Mouse (Mus musculus) hindbrain, postnatal 0 days (tissue): ENCODE measurements around the gene Tmem108. TPM values are rescaled to one million over a fixed set of nuclear protein-coding genes. Genes with fewer than 3 reads are reported as not detected.

Experiments used
- ATAC-seq: fragments of 200-750 bp; cut with Nextera tagmentation; 2 replicates; pipeline ENCODE4 v1.8.0; 2017; ENCODE audit warnings: mild to moderate bottlenecking, moderate TSS enrichment, moderate library complexity
- DNase-seq: peaks from one replicate; pipeline ENCODE4 v3.0.0-alpha.2; 2015; ENCODE audit warnings: low spot score
- H3K27ac ChIP-seq: fragments of 300-500 bp; sonication (generic); 2 replicates; pipeline ENCODE4 v1.5.1; 2014; ENCODE audit warnings: mild to moderate bottlenecking
- H3K27me3 ChIP-seq: fragments of 300-500 bp; sonication (generic); 2 replicates; pipeline ENCODE4 v1.6.1; 2014; ENCODE audit warnings: low read length, mixed read lengths; ENCODE audit not compliant: insufficient read depth
- H3K36me3 ChIP-seq: fragments of 300-500 bp; sonication (generic); 2 replicates; pipeline ENCODE4 v1.6.1; 2014; ENCODE audit warnings: low read length, mixed read lengths; ENCODE audit not compliant: insufficient read depth
- H3K4me1 ChIP-seq: fragments of 300-500 bp; sonication (generic); 2 replicates; pipeline ENCODE4 v1.6.1; 2014; ENCODE audit warnings: antibody characterized with exemption, low read length, mixed read lengths; ENCODE audit not compliant: insufficient read depth
- H3K4me2 ChIP-seq: fragments of 300-500 bp; sonication (generic); 2 replicates; pipeline ENCODE4 v1.6.1; 2014; ENCODE audit warnings: low read depth, mild to moderate bottlenecking, low read length, moderate library complexity, mixed read lengths
- H3K4me3 ChIP-seq: fragments of 300-500 bp; sonication (generic); 2 replicates; pipeline ENCODE4 v1.5.1; 2014; ENCODE audit warnings: low read length
- H3K9ac ChIP-seq: fragments of 300-500 bp; sonication (generic); replicated peaks from 2 replicates; pipeline ENCODE4 v1.6.1; 2014; ENCODE audit warnings: mild to moderate bottlenecking, low read length, moderate library complexity, mixed read lengths
- H3K9me3 ChIP-seq: fragments of 300-500 bp; sonication (generic); 2 replicates; pipeline ENCODE4 v1.6.1; 2016; ENCODE audit warnings: low read length, mixed read lengths
- CTCF ChIP-seq: IDR thresholded peaks from 2 replicates; pipeline ENCODE4 v1.5.1; 2016; ENCODE audit warnings: antibody characterized with exemption, control low read depth, low read depth
- WGBS: fragments of 180-500 bp; shearing (Covaris S2); extraction: QIAGEN DNeasy Blood & Tissue Kit; methylation state at CpG from one replicate; pipeline ENCODE4 v1.1.7; 2014; 5-methylcytosine and 5-hydroxymethylcytosine counted together
- polyA plus RNA-seq: library from polyadenylated mRNA; unstranded; fragments of >200 nt; fragmentation: Nextera tagmentation; extraction: Ambion mirVana; gene quantifications from 2 replicates; pipeline ENCODE4 v1.2.1, GENCODE M21; 2015
- total RNA-seq: library from RNA; depleted of rRNA; stranded (reverse); fragments of >200 nt; gene quantifications from 2 replicates; pipeline ENCODE4 v1.2.3, GENCODE M21; 2014; rRNA removed

The Tmem108 gene
- total and polyA plus RNA-seq, 2 experiments from 2014 or later, result 21.5 to 24.4 TPM

GRCm38 (mm10) chr9:103443121-103443823 is 318.4 kb downstream of the Tmem108 start:
- ATAC-seq, result peak; percentile 56; the same call in 1 of the 2 replicates
- TF ChIP-seq CTCF, result no peak
- peak overlapping the region; percentile 32; the same call in 1 of the 2 replicates for H3K27ac ChIP-seq
- 17% methylated on average over 13 of the region's 13 CpGs for WGBS
- H3K4me2 ChIP-seq, result peak overlapping the region; percentile 21; the same call in 1 of the 2 replicates
- H3K9ac ChIP-seq, result no peak overlapping the region
- no peak overlapping the region for H3K4me3 ChIP-seq
- 0 out of 2 replicates have a peak, but pooled peaks cover 2% of the 10 kb centered on the region for H3K4me1 ChIP-seq
- DNase-seq, result peak; percentile 69
- no peaks in the 10 kb centered on the region for H3K27me3 ChIP-seq
- no peaks in the 10 kb centered on the region for H3K36me3 ChIP-seq
- no peaks in the 10 kb centered on the region for H3K9me3 ChIP-seq

DNA sequence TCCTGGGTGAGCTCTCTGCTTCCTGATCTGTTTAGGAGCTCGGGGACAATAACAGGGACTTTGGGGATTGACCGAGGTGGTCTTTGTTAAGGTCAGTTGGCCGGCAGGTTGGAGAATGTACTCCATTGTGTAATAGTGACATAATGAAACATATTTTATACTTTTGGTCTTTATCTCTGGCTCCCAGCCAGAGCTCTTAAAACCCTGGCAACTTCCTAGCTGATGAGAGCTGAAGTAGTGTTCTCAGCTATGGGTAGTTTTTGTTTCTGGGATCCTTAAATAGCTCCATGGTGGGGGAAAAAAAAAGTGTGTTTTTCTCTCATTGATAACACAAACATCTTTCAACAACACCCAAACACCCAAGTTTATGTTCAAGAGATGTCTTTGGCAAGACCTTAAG is 321.0 kb downstream of the Tmem108 start:
- ATAC-seq, result no peak
- no peak for DNase-seq
- H3K36me3 ChIP-seq, result no peaks in the 10 kb centered on the region
- TF ChIP-seq CTCF, result no peak
- H3K4me1 ChIP-seq, result no peaks in the 10 kb centered on the region
- H3K9ac ChIP-seq, result no peak overlapping the region
- 57% methylated on average over 3 of the region's 3 CpGs for WGBS
- no peaks in the 10 kb centered on the region for H3K27me3 ChIP-seq
- H3K9me3 ChIP-seq, result no peaks in the 10 kb centered on the region
- no peak overlapping the region for H3K27ac ChIP-seq
- no peak overlapping the region for H3K4me2 ChIP-seq
- H3K4me3 ChIP-seq, result no peak overlapping the region

DNA sequence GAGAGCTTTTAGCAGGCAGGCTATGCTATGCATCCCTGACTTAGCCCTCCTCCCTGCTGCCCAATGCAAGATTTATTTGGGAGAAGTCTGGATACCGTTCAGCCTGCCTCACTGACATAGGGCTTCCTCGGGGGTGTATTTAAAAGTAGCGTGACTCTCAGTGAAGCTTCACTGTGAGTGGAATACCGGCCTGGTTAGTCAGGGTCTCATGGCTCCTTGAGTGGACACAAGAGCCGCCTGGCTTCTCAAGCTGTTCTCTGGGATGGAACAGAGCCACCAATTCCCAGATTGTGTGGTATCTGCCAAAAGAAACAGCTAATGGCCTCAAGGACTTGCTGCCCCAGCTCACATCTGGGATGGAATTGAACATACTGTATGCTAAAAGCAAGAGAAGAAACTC is 324.5 kb downstream of the Tmem108 start:
- Histone ChIP-seq H3K4me1 (no peaks in the 10 kb centered on the region), H3K4me3 (no peak overlapping the region), H3K4me2 (no peak overlapping the region), H3K27ac (no peak overlapping the region), H3K36me3 (no peaks in the 10 kb centered on the region), H3K9me3 (no peaks in the 10 kb centered on the region), H3K9ac (no peak overlapping the region), H3K27me3 (no peaks in the 10 kb centered on the region)
- DNase-seq (peak; percentile 66), ATAC-seq (0 out of 2 replicates have a peak, but pooled peaks have one; percentile 15)
- 60% methylated on average over 5 of the region's 5 CpGs for WGBS
- no peak for TF ChIP-seq CTCF

DNA sequence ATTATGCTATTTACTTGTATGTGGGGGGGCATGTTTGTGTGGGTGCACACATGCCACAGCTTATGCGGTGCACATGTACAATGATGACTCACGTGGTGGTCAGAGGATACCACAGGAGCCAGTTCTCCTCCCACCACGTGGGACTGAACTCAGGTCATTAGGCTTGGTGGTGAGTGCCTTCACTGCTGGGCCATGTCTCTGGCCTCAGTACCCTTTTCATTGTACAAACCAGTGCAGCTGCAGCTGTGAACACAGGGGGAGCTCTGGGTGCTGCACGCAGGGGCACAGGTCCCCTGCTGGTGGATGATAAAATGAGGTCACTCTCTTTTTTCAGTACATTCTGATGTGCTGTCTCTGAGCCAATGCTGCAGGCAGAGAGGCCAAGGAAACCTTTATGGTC is 327.5 kb downstream of the Tmem108 start:
- peak; percentile 55 for TF ChIP-seq CTCF
- 66% methylated on average over 4 of the region's 4 CpGs for WGBS
- Histone ChIP-seq H3K4me2 (no peak overlapping the region), H3K36me3 (no peaks in the 10 kb centered on the region), H3K27ac (no peak overlapping the region), H3K4me3 (no peak overlapping the region), H3K9me3 (no peaks in the 10 kb centered on the region), H3K9ac (no peak overlapping the region), H3K27me3 (no peaks in the 10 kb centered on the region), H3K4me1 (no peaks in the 10 kb centered on the region)
- no peak for DNase-seq
- ATAC-seq, result 0 out of 2 replicates have a peak, but pooled peaks have one; percentile 33

Other genes starting within 250 kb of the Tmem108 start
- 4.1 and 9.4 TPM in 2 replicates for gene Nphp3, start 240.7 kb upstream of the Tmem108 start, total RNA-seq
- gene Nphp3, start 240.7 kb upstream of the Tmem108 start, polyA plus RNA-seq, result 3.9 and 4.2 TPM in 2 replicates